Mouse (Mus musculus): ENCODE results near the gene Styx. TPM values are rescaled to one million over a fixed set of nuclear protein-coding genes. Genes with fewer than 3 reads are reported as not detected.

Gene Styx
- polyA plus RNA-seq, 1 experiment from 2014 or later: 13.7 TPM

DNA sequence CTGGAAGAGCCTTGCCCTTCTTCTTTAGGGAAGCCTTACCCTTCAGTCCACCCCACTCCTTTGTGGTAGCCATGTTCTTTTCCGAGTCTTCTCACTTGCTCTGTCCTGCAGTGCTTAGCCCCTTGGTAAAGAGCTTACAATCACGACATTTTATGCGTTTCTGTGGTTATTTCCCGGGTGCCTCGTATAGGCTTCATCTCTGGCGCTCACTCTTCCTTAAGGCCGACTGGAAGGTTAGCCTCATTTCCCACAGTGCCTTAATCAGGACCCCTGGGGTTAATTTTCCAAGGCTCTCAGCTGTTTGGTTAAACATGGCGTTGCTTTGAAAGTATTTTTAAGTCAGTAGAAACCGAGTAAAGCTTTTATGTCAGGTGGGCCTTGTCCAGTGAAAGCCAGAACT, 88.5 kb downstream of the Styx start:
- WGBS (ENCODE audit: missing documents): 85% methylated on average over 9 of the region's 9 CpGs
- no peaks in the 10 kb centered on the region for H3K79me2 ChIP-seq (ENCODE audit: inconsistent target)
- no peak overlapping the region for H3K27ac ChIP-seq
- H3K4me3 ChIP-seq (ENCODE audit: inconsistent target): no peak overlapping the region
- no peaks in the 10 kb centered on the region for H3K36me3 ChIP-seq (ENCODE audit: inconsistent target)

GRCm38 (mm10) chr14:45441291-45441690, 90.4 kb downstream of the Styx start:
- H3K27ac ChIP-seq: no peak overlapping the region
- no peaks in the 10 kb centered on the region for H3K36me3 ChIP-seq (ENCODE audit: inconsistent target)
- 77% methylated on average over 6 of the region's 6 CpGs for WGBS (ENCODE audit: missing documents)
- H3K4me3 ChIP-seq (ENCODE audit: inconsistent target): no peak overlapping the region
- H3K79me2 ChIP-seq (ENCODE audit: inconsistent target): no peaks in the 10 kb centered on the region

DNA sequence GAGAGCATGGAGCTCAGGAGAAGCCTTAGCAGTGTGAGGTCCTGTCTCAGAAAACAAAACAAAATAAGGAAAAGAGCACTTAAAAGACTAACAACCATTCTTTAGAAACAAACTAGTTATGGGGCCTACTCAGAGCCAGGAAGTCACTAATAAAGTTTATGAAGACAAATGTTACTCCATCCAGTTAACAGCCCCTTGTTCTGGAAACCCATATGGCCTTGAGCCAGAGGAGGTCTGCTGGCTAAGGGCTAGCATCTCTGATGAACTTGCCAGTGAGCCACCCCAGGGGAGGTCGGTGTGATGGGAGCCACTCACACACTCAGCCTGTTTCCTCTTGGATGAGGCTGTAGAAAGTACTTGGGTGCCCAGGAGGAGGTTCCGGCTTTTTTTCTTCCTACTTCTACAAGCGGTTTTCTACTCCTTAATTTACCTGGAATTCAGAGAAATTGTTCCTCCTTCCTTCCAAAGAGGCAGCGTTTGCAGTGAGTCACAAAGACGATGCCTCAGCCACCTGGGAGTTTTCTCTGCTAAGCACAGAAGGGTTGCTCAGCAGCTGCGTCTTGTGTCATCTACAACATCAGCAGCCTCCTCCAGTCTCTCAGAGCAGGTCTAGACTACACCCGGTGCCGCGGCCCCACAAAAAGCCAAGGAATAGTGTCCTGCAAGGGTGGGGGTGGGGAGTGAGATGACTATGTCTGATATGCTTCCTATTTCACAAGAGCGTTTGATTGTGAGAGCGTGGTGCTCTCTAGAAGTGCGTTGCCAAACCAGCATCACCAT, 92.1 kb downstream of the Styx start:
- Histone ChIP-seq H3K36me3 (ENCODE audit: inconsistent target) (no peaks in the 10 kb centered on the region), H3K4me3 (ENCODE audit: inconsistent target) (no peak overlapping the region), H3K79me2 (ENCODE audit: inconsistent target) (no peaks in the 10 kb centered on the region), H3K27ac (no peak overlapping the region)
- 54% methylated on average over 12 of the region's 12 CpGs for WGBS (ENCODE audit: missing documents)

GRCm38 (mm10) chr14:45444870-45445269, 94.0 kb downstream of the Styx start:
- Histone ChIP-seq H3K4me3 (ENCODE audit: inconsistent target) (no peak overlapping the region), H3K79me2 (ENCODE audit: inconsistent target) (no peaks in the 10 kb centered on the region)

DNA sequence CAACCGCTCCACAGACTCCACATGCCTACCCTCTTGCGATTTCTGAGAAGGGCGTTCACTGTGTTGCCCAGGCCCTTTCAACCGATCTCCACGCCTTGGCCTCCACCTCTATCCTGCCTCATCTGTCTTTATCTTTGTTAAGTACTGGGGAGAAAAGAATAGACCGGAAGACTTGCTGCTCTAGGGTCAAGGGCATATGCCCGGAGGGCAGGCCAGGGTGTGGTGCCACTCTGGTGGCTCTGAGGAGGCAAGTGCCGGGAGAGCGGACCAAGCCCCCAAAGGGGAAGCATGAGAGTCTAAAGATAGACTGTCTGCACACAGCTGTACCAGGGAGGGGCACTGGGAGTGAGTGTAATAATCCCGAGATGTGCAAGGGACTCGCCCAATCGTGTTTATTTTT, 94.6 kb downstream of the Styx start:
- H3K4me3 ChIP-seq (ENCODE audit: inconsistent target): no peak overlapping the region
- WGBS (ENCODE audit: missing documents): 82% methylated on average over 11 of the region's 12 CpGs
- H3K79me2 ChIP-seq (ENCODE audit: inconsistent target): no peaks in the 10 kb centered on the region
- H3K27ac ChIP-seq: no peak overlapping the region
- H3K36me3 ChIP-seq (ENCODE audit: inconsistent target): no peaks in the 10 kb centered on the region

More at GRCm38 (mm10) chr14:45444870-45445269, 94.0 kb downstream of the Styx start:
- Histone ChIP-seq H3K27ac (no peak overlapping the region), H3K36me3 (ENCODE audit: inconsistent target) (no peaks in the 10 kb centered on the region)
- WGBS (ENCODE audit: missing documents): 64% methylated on average over 6 of the region's 7 CpGs

GRCm38 (mm10) chr14:45446777-45447176, 95.9 kb downstream of the Styx start:
- no peak overlapping the region for H3K4me3 ChIP-seq (ENCODE audit: inconsistent target)
- 90% methylated on average over 3 of the region's 3 CpGs for WGBS (ENCODE audit: missing documents)

GRCm38 (mm10) chr14:45451090-45451489, 100.2 kb downstream of the Styx start:
- H3K27ac ChIP-seq: no peak overlapping the region

More at GRCm38 (mm10) chr14:45446777-45447176, 95.9 kb downstream of the Styx start:
- no peaks in the 10 kb centered on the region for H3K79me2 ChIP-seq (ENCODE audit: inconsistent target)
- no peak overlapping the region for H3K27ac ChIP-seq
- H3K36me3 ChIP-seq (ENCODE audit: inconsistent target): no peaks in the 10 kb centered on the region

GRCm38 (mm10) chr14:45452148-45452547, 101.3 kb downstream of the Styx start:
- Histone ChIP-seq H3K79me2 (ENCODE audit: inconsistent target) (no peaks in the 10 kb centered on the region), H3K4me3 (ENCODE audit: inconsistent target) (no peak overlapping the region), H3K27ac (no peak overlapping the region), H3K36me3 (ENCODE audit: inconsistent target) (no peaks in the 10 kb centered on the region)
- 67% methylated on average over 4 of the region's 4 CpGs for WGBS (ENCODE audit: missing documents)

More at GRCm38 (mm10) chr14:45451090-45451489, 100.2 kb downstream of the Styx start:
- 38% methylated on average over 2 of the region's 2 CpGs for WGBS (ENCODE audit: missing documents)
- no peaks in the 10 kb centered on the region for H3K36me3 ChIP-seq (ENCODE audit: inconsistent target)
- no peaks in the 10 kb centered on the region for H3K79me2 ChIP-seq (ENCODE audit: inconsistent target)
- H3K4me3 ChIP-seq (ENCODE audit: inconsistent target): no peak overlapping the region

DNA sequence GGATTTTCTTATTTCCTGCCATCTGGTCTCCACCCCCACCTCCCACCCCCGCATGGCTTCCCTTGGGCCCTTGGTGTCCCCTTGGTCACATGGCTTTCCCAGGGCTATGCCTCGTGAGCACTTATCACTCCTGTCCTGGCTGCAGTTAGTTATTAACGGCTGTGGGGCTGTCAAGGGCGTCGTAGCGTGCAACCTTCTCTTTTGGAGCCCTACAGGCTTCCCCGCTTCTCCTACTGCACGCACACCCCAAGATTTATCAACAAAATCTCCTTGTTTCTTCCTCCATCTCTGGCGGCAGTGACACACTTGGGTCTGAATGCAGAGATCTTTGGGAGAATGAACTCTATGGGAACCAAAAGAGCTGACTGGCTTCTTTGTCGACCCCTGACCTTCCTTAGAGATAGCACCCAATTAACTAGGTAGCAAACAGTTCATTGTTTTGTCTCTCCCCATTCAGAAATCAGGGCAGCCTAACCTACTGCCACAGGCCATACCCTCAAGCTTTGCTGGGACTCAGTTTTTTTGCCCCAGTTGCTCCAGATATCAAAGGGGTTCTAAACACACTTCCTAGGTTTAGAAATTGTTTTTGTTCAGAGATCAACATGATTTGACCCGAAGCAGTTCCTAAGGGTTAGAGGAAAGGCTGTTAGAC, 102.1 kb downstream of the Styx start:
- Histone ChIP-seq H3K36me3 (ENCODE audit: inconsistent target) (no peaks in the 10 kb centered on the region), H3K4me3 (ENCODE audit: inconsistent target) (no peak overlapping the region), H3K27ac (no peak overlapping the region), H3K79me2 (ENCODE audit: inconsistent target) (no peaks in the 10 kb centered on the region)
- 46% methylated on average over 11 of the region's 11 CpGs for WGBS (ENCODE audit: missing documents)

GRCm38 (mm10) chr14:45453538-45454233, 102.8 kb downstream of the Styx start:
- H3K27ac ChIP-seq: no peak overlapping the region
- no peak overlapping the region for H3K4me3 ChIP-seq (ENCODE audit: inconsistent target)
- 87% methylated on average over 5 of the region's 5 CpGs for WGBS (ENCODE audit: missing documents)
- no peaks in the 10 kb centered on the region for H3K36me3 ChIP-seq (ENCODE audit: inconsistent target)
- no peaks in the 10 kb centered on the region for H3K79me2 ChIP-seq (ENCODE audit: inconsistent target)

- Histone ChIP-seq H3K4me3 (ENCODE audit: inconsistent target) (no peak overlapping the region), H3K79me2 (ENCODE audit: inconsistent target) (no peaks in the 10 kb centered on the region), H3K27ac (no peak overlapping the region), H3K36me3 (ENCODE audit: inconsistent target) (no peaks in the 10 kb centered on the region)
- 81% methylated on average over 12 of the region's 12 CpGs for whole genome bisulfite sequencing (ENCODE audit: missing documents)
These were observed 105.0 kb downstream of the Styx start for GRCm38 (mm10) chr14:45455651-45456501.

DNA sequence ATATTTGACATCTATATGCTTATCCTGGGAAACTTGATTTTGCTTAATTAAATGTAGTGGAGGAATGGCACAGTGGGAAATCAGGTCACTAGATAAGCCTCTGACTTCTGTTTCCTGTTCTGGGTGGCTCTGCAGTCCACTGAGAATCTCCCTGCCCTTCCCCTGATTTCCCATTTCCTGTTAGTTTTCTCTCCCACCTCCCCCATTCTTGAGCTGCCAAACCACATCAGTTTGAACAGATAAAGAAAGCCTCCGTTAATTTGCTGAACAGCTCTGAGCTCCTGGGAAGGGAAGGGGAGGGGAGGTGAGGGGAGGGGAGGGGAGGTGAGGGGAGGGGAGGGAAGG, 105.6 kb downstream of the Styx start:
- no peak overlapping the region for H3K4me3 ChIP-seq (ENCODE audit: inconsistent target)
- WGBS (ENCODE audit: missing documents): no CpG with 5 or more reads among the region's 1 CpGs
- H3K79me2 ChIP-seq (ENCODE audit: inconsistent target): no peaks in the 10 kb centered on the region
- no peaks in the 10 kb centered on the region for H3K36me3 ChIP-seq (ENCODE audit: inconsistent target)
- no peak overlapping the region for H3K27ac ChIP-seq

DNA sequence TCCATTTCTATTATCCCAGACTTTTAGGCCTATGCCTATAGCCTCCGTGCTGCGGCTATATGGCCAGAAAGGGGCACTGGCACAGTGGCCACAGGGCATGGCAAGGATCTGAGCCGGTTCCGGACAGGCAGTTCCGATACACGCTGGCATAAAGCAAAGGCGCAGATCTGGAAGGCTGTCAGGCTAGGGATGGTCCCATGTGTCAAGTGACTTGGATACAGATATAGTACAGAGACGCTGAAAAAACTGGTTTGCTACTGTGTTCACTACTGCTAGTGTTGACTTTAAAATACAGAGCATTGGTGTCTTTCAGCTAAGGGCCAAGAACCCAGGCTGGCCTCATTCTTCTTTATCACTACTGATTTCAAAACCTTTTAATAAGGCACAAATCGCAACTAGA, 106.1 kb downstream of the Styx start:
- 95% methylated on average over 9 of the region's 9 CpGs for WGBS (ENCODE audit: missing documents)

DNA sequence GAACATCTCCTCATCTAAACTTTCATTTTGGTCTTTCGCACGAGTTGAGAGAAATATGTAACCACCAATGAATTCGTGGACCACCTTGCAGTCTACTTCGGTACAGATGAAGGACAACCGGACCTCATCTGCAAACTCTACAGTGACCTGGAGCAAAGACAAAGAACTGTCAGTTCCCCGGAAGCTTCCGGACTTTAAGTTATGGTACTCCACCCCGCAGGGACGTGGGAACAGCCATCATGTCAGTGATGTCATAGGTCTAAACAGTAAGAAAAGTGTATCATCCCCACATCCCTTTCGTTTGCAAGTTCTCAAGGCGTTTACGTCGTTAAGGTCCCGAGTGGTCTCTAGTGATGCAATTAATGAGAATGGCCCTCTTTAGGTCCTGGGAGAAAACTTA, 109.0 kb downstream of the Styx start:
- WGBS (ENCODE audit: missing documents): 92% methylated on average over 14 of the region's 14 CpGs
- Histone ChIP-seq H3K79me2 (ENCODE audit: inconsistent target) (no peaks in the 10 kb centered on the region), H3K27ac (no peak overlapping the region), H3K36me3 (ENCODE audit: inconsistent target) (no peaks in the 10 kb centered on the region), H3K4me3 (ENCODE audit: inconsistent target) (no peak overlapping the region)

More for the DNA sequence above, 106.1 kb downstream of the Styx start:
- Histone ChIP-seq H3K36me3 (ENCODE audit: inconsistent target) (no peaks in the 10 kb centered on the region), H3K79me2 (ENCODE audit: inconsistent target) (no peaks in the 10 kb centered on the region), H3K27ac (no peak overlapping the region), H3K4me3 (ENCODE audit: inconsistent target) (no peak overlapping the region)

Measured in macrophage (primary cell).